Comparison of ENCODE assay signal across 8 mouse cellular contexts in the genomic region with DNA sequence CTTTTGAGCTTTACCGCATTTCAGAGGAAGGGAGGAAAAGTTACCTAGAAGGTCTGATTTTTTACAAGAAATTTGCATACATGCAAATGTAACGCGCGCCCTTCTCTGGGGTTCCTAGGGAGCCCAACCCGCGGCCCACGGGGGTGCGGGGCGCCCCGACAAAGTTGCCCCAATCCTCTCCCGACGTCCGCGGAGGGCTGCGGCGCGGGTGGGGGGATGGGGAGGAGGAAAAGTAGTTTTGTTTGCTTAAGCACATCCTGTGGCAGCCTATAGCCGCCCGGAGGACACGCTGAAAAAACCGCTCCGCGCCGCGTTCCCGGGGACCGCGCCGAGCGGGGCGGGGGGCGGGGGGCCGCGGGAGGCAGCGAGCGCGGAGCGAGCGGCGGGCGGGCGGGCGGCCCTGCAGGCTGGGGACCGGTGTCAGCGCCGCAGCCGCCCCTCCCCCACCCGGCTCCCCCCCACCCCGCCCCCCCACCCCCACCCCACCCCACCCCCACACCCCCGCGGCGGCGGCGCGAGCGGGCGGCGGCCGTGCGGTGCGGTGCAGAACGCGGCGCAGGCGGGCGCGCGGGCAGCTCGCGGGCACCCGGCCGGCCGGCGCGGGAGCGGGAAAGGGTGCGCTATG. TPM values are rescaled to one million over a fixed set of nuclear protein-coding genes. Genes with fewer than 3 reads are reported as not detected.
A peak's percentile ranks its signal among the peaks of the same experiment; 100 is the strongest.
DNase-seq lines count a peak whose midpoint lies in the region; ATAC-seq and TF ChIP-seq lines count a peak whose summit lies in the region.

No protein-coding gene starts in this region.

- no peak for TF ChIP-seq POLR2A in brain, embryonic 14.5 days (IDR thresholded peaks at IDR 0.05; ENCODE audit: borderline replicate concordance, extremely low read depth, insufficient read depth, insufficient read length, poor library complexity, severe bottlenecking)

- peak overlapping the region; percentile 95 for H3K4me2 ChIP-seq in intestine, postnatal 0 days (replicated peaks; ENCODE audit: low read depth)
- peak overlapping the region; percentile 76 for H3K4me2 ChIP-seq in lung, embryonic 15.5 days

- H3K27me3 ChIP-seq in intestine, postnatal 0 days (replicated peaks; ENCODE audit: control insufficient read depth, insufficient read depth, low read length) = no peaks in the 10 kb centered on the region; the same call in 1 of the 2 replicates
- no peaks in the 10 kb centered on the region for H3K27me3 ChIP-seq in lung, embryonic 15.5 days

- WGBS in intestine, postnatal 0 days = 1% methylated on average over 42 of the region's 77 CpGs
- under 1% methylated on average over 50 of the region's 77 CpGs for WGBS in lung, embryonic 15.5 days

- H3K9ac ChIP-seq in intestine, postnatal 0 days (ENCODE audit: low read depth, low read length) = peak overlapping the region; percentile 85
- H3K9ac ChIP-seq in lung, embryonic 15.5 days = peak overlapping the region; percentile 98

- H3K36me3 ChIP-seq in intestine, postnatal 0 days (ENCODE audit: control insufficient read depth, insufficient read depth) = no peaks in the 10 kb centered on the region
- no peaks in the 10 kb centered on the region for H3K36me3 ChIP-seq in lung, embryonic 15.5 days

- peak; percentile 97 for DNase-seq in heart, adult 11 months
- no peak for DNase-seq in heart, adult 8-10 months (ENCODE audit: low spot score)
- peak; percentile 83 for DNase-seq in brain, embryonic 14.5 days (ENCODE audit: low read depth)
- peak; percentile 60 for DNase-seq in gastrocnemius, postnatal 14 days
- peak; percentile 45 for DNase-seq in right cerebral cortex, postnatal 25 days
- DNase-seq in yolk sac, embryonic 10.5 days (ENCODE audit: low spot score) = peak; percentile 70

- TF ChIP-seq CTCF in brain, embryonic 14.5 days (IDR thresholded peaks at IDR 0.05; ENCODE audit: borderline replicate concordance, extremely low read depth, insufficient read depth, insufficient read length) = no peak
- TF ChIP-seq CTCF in intestine, postnatal 0 days (IDR thresholded peaks at IDR 0.05; ENCODE audit: low read depth) = no peak

- ATAC-seq in intestine, postnatal 0 days = no peak
- peak; percentile 51 for ATAC-seq in lung, embryonic 15.5 days (ENCODE audit: borderline replicate concordance, extremely low read depth, low FRiP score, low TSS enrichment)

- H3K27ac ChIP-seq in intestine, postnatal 0 days (ENCODE audit: low read depth, low read length) = peak overlapping the region; percentile 85
- H3K27ac ChIP-seq in lung, embryonic 15.5 days = peak overlapping the region; percentile 95

- 0 out of 2 replicates have a peak, but pooled peaks cover 9% of the 10 kb centered on the region for H3K4me1 ChIP-seq in intestine, postnatal 0 days (replicated peaks; ENCODE audit: control insufficient read depth, insufficient read depth, low read length)
- H3K4me1 ChIP-seq in lung, embryonic 15.5 days = peaks cover 27% of the 10 kb centered on the region

- H3K4me3 ChIP-seq in intestine, postnatal 0 days (ENCODE audit: low read depth, low read length) = peak overlapping the region; percentile 94
- peak overlapping the region; percentile 97 for H3K4me3 ChIP-seq in lung, embryonic 15.5 days

- intact Hi-C loops in gastrocnemius, postnatal 14 days (cut with DNase I; ENCODE audit: low total_unique reads) = loop anchor here (5.0 to 10.0 kb wide), 2 partner anchors 88 to 225 kb away; no protein-coding TSS in a partner anchor

- H3K9me3 ChIP-seq in intestine, postnatal 0 days (ENCODE audit: control insufficient read depth) = no peaks in the 10 kb centered on the region
- no peaks in the 10 kb centered on the region for H3K9me3 ChIP-seq in lung, embryonic 15.5 days

RNA-seq across cellular contexts. Expression of gene E130114P18Rik, which starts 0.7 kb away (rescaled TPM):
- under 1 TPM in 2 of 4 experiments, not detected in 2; 0.23 to 0.41 TPM for total RNA-seq in heart, adult 8-10 months (2022)
- 19.7 and 31.1 TPM in 2 replicates for polyA plus RNA-seq in brain, embryonic 14.5 days (2012; rRNA removed)
- total RNA-seq in gastrocnemius, postnatal 14 days (2021) = under 1 TPM; 0.38 to 0.39 TPM
- 1.3 and 1.6 TPM in 2 replicates for polyA plus RNA-seq in intestine, postnatal 0 days (2015; fragmentation: Nextera tagmentation; extraction: Ambion mirVana)
- 0.44 and 0.99 TPM in 2 replicates for polyA plus RNA-seq in lung, embryonic 15.5 days (2015; fragmentation: Nextera tagmentation; extraction: Ambion mirVana)

RNA-seq across cellular contexts. Expression of gene Nfia, which starts 4.7 kb away (rescaled TPM):
- total RNA-seq in heart, adult 8-10 months (2022) = 100 to 1,000 TPM; 109 to 137 (median 121) TPM
- 54.5 and 56.0 TPM in 2 replicates for polyA plus RNA-seq in brain, embryonic 14.5 days (2012; rRNA removed)
- total RNA-seq in gastrocnemius, postnatal 14 days (2021) = 10 to 100 TPM; 69.5 to 70.1 TPM
- polyA plus RNA-seq in intestine, postnatal 0 days (2015; fragmentation: Nextera tagmentation; extraction: Ambion mirVana) = 15.9 and 18.4 TPM in 2 replicates
- 44.8 and 50.2 TPM in 2 replicates for polyA plus RNA-seq in lung, embryonic 15.5 days (2015; fragmentation: Nextera tagmentation; extraction: Ambion mirVana)
